In genomic region chr1:55808724-55809519, GRCm38 (mm10) we compare ENCODE assay signal across 16 mouse cellular contexts.
DNase-seq lines count a peak whose midpoint lies in the region; ATAC-seq and TF ChIP-seq lines count a peak whose summit lies in the region.
"Had no signal": no experiment of that assay in that cellular context is flagged by ENCODE, and none has a peak within 500 bp of the region (broad histone marks: within the 10 kb centered on the region; RNA-seq: fewer than 3 reads in every experiment).

No protein-coding gene starts in this region.

- no peaks in the 10 kb centered on the region for H3K79me2 ChIP-seq in heart, adult 2 months (replicated peaks; ENCODE audit: control insufficient read depth, insufficient read depth, low read length)

- TF ChIP-seq EP300 in heart, adult 2 months (IDR thresholded peaks at IDR 0.05; ENCODE audit: insufficient read depth, low read depth, low read length) = no peak

- no peak overlapping the region for H3K9ac ChIP-seq in heart, adult 2 months (ENCODE audit: low read depth, low read length)
- no peak overlapping the region for H3K9ac ChIP-seq in forebrain, embryonic 12.5 days
- H3K9ac ChIP-seq: limb, embryonic 15.5 days; neural tube, embryonic 12.5 days had no signal

- H3K4me3 ChIP-seq in heart, adult 2 months = no peak overlapping the region
- H3K4me3 ChIP-seq in brown adipose tissue, adult 24 weeks (ENCODE audit: insufficient read depth, low read depth, low read length) = no peak overlapping the region
- H3K4me3 ChIP-seq in forebrain, embryonic 12.5 days (replicated peaks) = no peak overlapping the region
- H3K4me3 ChIP-seq: hindbrain, embryonic 10.5 days; limb, embryonic 15.5 days; megakaryocyte, embryonic 14.5 days; neural tube, embryonic 12.5 days had no signal

- intact Hi-C loops in heart, adult 2 months (cut with DNase I) = no loop called here
- intact Hi-C loops in heart, postnatal 25 days (cut with DNase I) = no loop called here
- intact Hi-C loops in left cerebral cortex, postnatal 36 days (cut with DNase I) = no loop called here

- H3K9me3 ChIP-seq in forebrain, embryonic 12.5 days = no peaks in the 10 kb centered on the region
- H3K9me3 ChIP-seq: hindbrain, embryonic 10.5 days; limb, embryonic 15.5 days; megakaryocyte, embryonic 14.5 days; neural tube, embryonic 12.5 days had no signal

- no peak overlapping the region for H3K4me2 ChIP-seq in forebrain, embryonic 12.5 days
- H3K4me2 ChIP-seq: limb, embryonic 15.5 days; neural tube, embryonic 12.5 days had no signal

- no peak for TF ChIP-seq CTCF in heart, adult 2 months (IDR thresholded peaks at IDR 0.05)

- WGBS in heart, adult 2 months = 49% methylated on average over 7 of the region's 7 CpGs
- WGBS in forebrain, embryonic 12.5 days = 88% methylated on average over 7 of the region's 7 CpGs

- H3K4me1 ChIP-seq in heart, adult 2 months (ENCODE audit: control insufficient read depth, insufficient read depth, low read length) = peaks cover 8% of the 10 kb centered on the region
- H3K4me1 ChIP-seq in brown adipose tissue, adult 24 weeks (ENCODE audit: control insufficient read depth, insufficient read depth, insufficient read length, low read length) = no peaks in the 10 kb centered on the region; the same call in 1 of the 2 replicates
- no peaks in the 10 kb centered on the region for H3K4me1 ChIP-seq in forebrain, embryonic 12.5 days
- H3K4me1 ChIP-seq: hindbrain, embryonic 10.5 days; neural tube, embryonic 12.5 days had no signal

- peaks cover 1% of the 10 kb centered on the region; the same call in 1 of the 2 replicates for H3K36me3 ChIP-seq in heart, adult 2 months (ENCODE audit: control insufficient read depth, insufficient read depth, low read length)
- H3K36me3 ChIP-seq in forebrain, embryonic 12.5 days (replicated peaks) = no peaks in the 10 kb centered on the region
- H3K36me3 ChIP-seq: hindbrain, embryonic 10.5 days; limb, embryonic 15.5 days; neural tube, embryonic 12.5 days had no signal

- H3K27ac ChIP-seq in heart, adult 2 months = peak overlapping the region; percentile 11; the same call in 1 of the 2 replicates
- H3K27ac ChIP-seq in brown adipose tissue, adult 24 weeks (replicated peaks; ENCODE audit: low read depth, low read length) = peak overlapping the region; percentile 42; the same call in 1 of the 2 replicates
- no peak overlapping the region for H3K27ac ChIP-seq in forebrain, embryonic 12.5 days
- H3K27ac ChIP-seq: hindbrain, embryonic 10.5 days; limb, embryonic 15.5 days; neural tube, embryonic 12.5 days had no signal

- TF ChIP-seq POLR2A in heart, adult 2 months (IDR thresholded peaks at IDR 0.05; ENCODE audit: insufficient read depth, low read depth, low read length) = no peak

- no peak for ATAC-seq in forebrain, embryonic 12.5 days (ENCODE audit: low FRiP score)
- ATAC-seq: intestine, postnatal 0 days had no signal

- no peak for DNase-seq in heart, adult 2 months
- DNase-seq in heart, postnatal 25 days (ENCODE audit: low spot score) = no peak
- DNase-seq in 416B (ENCODE audit: low read depth) = peak; percentile 86
- peak; percentile 43 for DNase-seq in lung, postnatal 25 days (ENCODE audit: low spot score)
- no peak for DNase-seq in left cerebral cortex, postnatal 36 days (ENCODE audit: low spot score in 2 of 2)
- DNase-seq in c-Kit-positive CD71-positive TER-119-positive erythroid progenitor cells, embryonic 14.5 days (ENCODE audit: low spot score) = no peak
- DNase-seq: adrenal gland, adult 2 months; cerebellum, adult 11 months; right cerebral cortex, adult 18-20 months had no signal

- no peaks in the 10 kb centered on the region for H3K27me3 ChIP-seq in heart, adult 2 months (ENCODE audit: control insufficient read depth, insufficient read depth, low read length)
- no peaks in the 10 kb centered on the region for H3K27me3 ChIP-seq in forebrain, embryonic 12.5 days
- H3K27me3 ChIP-seq: limb, embryonic 15.5 days; megakaryocyte, embryonic 14.5 days; neural tube, embryonic 12.5 days had no signal

Comparison
In these comparisons a context has a peak if more than half of its experiments do, and no peak if none do; other contexts are left out.
1. DNase-seq: peak in 416B (single experiment) and lung, postnatal 25 days (single experiment); none in heart, adult 2 months (0 of 2), heart, postnatal 25 days (single experiment), left cerebral cortex, postnatal 36 days (0 of 2) and c-Kit-positive CD71-positive TER-119-positive erythroid progenitor cells, embryonic 14.5 days (single experiment).